Mouse (Mus musculus): ENCODE results near the gene Hipk2. TPM values are rescaled to one million over a fixed set of nuclear protein-coding genes. Genes with fewer than 3 reads are reported as not detected.

Gene Hipk2
- polyA plus RNA-seq, 1 experiment from 2014 or later, result 12.0 TPM

DNA sequence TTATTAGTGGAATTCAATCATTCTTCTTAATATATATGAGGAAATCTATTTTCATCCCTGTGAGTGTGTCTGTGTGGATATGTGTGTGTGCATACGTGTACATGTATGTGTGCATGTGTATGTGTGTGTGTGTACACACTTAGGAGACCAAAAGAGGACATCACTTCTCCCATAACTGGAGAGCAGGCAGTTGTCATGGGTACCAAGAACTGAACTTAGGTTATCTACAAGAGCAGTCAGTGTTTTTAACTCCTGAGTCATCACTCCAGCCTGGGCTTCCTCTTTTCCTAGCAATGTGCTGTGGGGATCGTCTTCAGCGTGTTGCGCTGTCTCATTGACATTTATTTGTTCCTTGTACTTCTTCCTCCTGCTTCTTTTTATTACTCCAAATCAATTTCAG lies 24.1 kb upstream of the Hipk2 start:
- Histone ChIP-seq H3K9ac (ENCODE audit: low read depth, low read length) (no peak overlapping the region), H3K27ac (ENCODE audit: low read depth, low read length) (peak overlapping the region; percentile 65; the same call in 1 of the 2 replicates), H3K36me3 (ENCODE audit: control insufficient read depth, insufficient read depth) (no peaks in the 10 kb centered on the region), H3K4me3 (ENCODE audit: low read depth, low read length) (no peak overlapping the region), H3K9me3 (ENCODE audit: control insufficient read depth) (no peaks in the 10 kb centered on the region), H3K4me1 (replicated peaks; ENCODE audit: control insufficient read depth, insufficient read depth, low read length) (peaks cover 7% of the 10 kb centered on the region; the same call in 1 of the 2 replicates), H3K4me2 (replicated peaks; ENCODE audit: low read depth) (peak overlapping the region; percentile 31; the same call in 1 of the 2 replicates), H3K27me3 (replicated peaks; ENCODE audit: control insufficient read depth, insufficient read depth, low read length) (no peaks in the 10 kb centered on the region)
- no peak for TF ChIP-seq CTCF (IDR thresholded peaks at IDR 0.05; ENCODE audit: low read depth)
- 52% methylated on average over 4 of the region's 4 CpGs for WGBS
- ATAC-seq, result peak; percentile 56

GRCm38 (mm10) chr6:38893615-38894014 lies 17.6 kb upstream of the Hipk2 start:
- no peaks in the 10 kb centered on the region for H3K36me3 ChIP-seq (ENCODE audit: control insufficient read depth, insufficient read depth)
- H3K9ac ChIP-seq (ENCODE audit: low read depth, low read length), result no peak overlapping the region
- H3K4me3 ChIP-seq (ENCODE audit: low read depth, low read length), result no peak overlapping the region
- no peak for ATAC-seq
- no peaks in the 10 kb centered on the region for H3K9me3 ChIP-seq (ENCODE audit: control insufficient read depth)
- no peak for TF ChIP-seq CTCF (IDR thresholded peaks at IDR 0.05; ENCODE audit: low read depth)
- no peaks in the 10 kb centered on the region for H3K27me3 ChIP-seq (replicated peaks; ENCODE audit: control insufficient read depth, insufficient read depth, low read length)
- no peak overlapping the region for H3K4me2 ChIP-seq (replicated peaks; ENCODE audit: low read depth)
- 68% methylated on average over 3 of the region's 3 CpGs for WGBS
- no peaks in the 10 kb centered on the region for H3K4me1 ChIP-seq (replicated peaks; ENCODE audit: control insufficient read depth, insufficient read depth, low read length)
- H3K27ac ChIP-seq (ENCODE audit: low read depth, low read length), result no peak overlapping the region

DNA sequence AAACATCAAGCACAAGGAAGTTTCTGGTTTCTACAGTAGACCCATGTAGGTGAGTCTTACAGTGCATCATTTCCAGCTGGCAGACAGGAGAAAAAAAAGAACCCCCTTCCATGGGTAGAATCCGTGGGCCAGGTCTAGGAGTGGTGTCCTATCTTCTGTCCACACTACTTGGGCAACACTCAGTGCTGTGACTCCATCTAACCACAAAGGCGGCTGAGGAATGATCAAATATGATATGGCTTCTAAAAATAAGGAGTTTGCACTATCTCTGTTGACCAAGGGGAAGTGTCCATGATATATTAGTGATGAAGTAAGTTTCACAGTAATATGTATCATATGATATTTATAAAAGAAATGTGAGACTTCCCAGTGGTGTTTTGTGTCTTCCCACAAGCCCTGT lies 16.1 kb upstream of the Hipk2 start:
- H3K9ac ChIP-seq (ENCODE audit: low read depth, low read length), result no peak overlapping the region
- no peak overlapping the region for H3K27ac ChIP-seq (ENCODE audit: low read depth, low read length)
- WGBS, result 87% methylated on average over 2 of the region's 2 CpGs
- no peaks in the 10 kb centered on the region for H3K36me3 ChIP-seq (ENCODE audit: control insufficient read depth, insufficient read depth)
- H3K27me3 ChIP-seq (replicated peaks; ENCODE audit: control insufficient read depth, insufficient read depth, low read length), result no peaks in the 10 kb centered on the region
- no peak for ATAC-seq
- no peak overlapping the region for H3K4me2 ChIP-seq (replicated peaks; ENCODE audit: low read depth)
- no peaks in the 10 kb centered on the region for H3K4me1 ChIP-seq (replicated peaks; ENCODE audit: control insufficient read depth, insufficient read depth, low read length)
- no peaks in the 10 kb centered on the region for H3K9me3 ChIP-seq (ENCODE audit: control insufficient read depth)
- H3K4me3 ChIP-seq (ENCODE audit: low read depth, low read length), result no peak overlapping the region
- no peak for TF ChIP-seq CTCF (IDR thresholded peaks at IDR 0.05; ENCODE audit: low read depth)

DNA sequence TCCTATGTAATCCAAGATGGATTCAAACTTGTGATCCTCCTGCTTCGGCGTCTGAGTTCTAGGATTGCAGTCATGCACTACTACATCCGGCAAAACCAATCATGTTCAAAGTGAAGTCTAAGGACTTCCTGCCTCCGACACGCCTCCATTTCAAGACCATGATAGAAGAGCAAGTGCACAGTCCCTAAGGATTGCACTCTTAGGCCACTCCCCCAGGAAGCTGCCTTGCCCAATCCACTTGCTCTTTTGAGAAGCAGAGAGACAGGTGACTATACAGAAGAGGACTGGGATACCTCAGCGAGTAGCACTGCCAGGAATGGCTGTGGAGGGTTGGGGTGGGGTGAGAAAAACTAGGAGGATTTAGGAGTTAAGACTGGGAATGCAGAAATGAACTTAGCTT lies 13.2 kb upstream of the Hipk2 start:
- no peak for ATAC-seq
- H3K9me3 ChIP-seq (ENCODE audit: control insufficient read depth), result no peaks in the 10 kb centered on the region
- no peak overlapping the region for H3K27ac ChIP-seq (ENCODE audit: low read depth, low read length)
- H3K36me3 ChIP-seq (ENCODE audit: control insufficient read depth, insufficient read depth), result no peaks in the 10 kb centered on the region
- H3K27me3 ChIP-seq (replicated peaks; ENCODE audit: control insufficient read depth, insufficient read depth, low read length), result no peaks in the 10 kb centered on the region
- no peak for TF ChIP-seq CTCF (IDR thresholded peaks at IDR 0.05; ENCODE audit: low read depth)
- no peak overlapping the region for H3K4me2 ChIP-seq (replicated peaks; ENCODE audit: low read depth)
- WGBS, result 72% methylated on average over 6 of the region's 6 CpGs
- H3K4me1 ChIP-seq (replicated peaks; ENCODE audit: control insufficient read depth, insufficient read depth, low read length), result no peaks in the 10 kb centered on the region
- H3K4me3 ChIP-seq (ENCODE audit: low read depth, low read length), result no peak overlapping the region
- no peak overlapping the region for H3K9ac ChIP-seq (ENCODE audit: low read depth, low read length)

DNA sequence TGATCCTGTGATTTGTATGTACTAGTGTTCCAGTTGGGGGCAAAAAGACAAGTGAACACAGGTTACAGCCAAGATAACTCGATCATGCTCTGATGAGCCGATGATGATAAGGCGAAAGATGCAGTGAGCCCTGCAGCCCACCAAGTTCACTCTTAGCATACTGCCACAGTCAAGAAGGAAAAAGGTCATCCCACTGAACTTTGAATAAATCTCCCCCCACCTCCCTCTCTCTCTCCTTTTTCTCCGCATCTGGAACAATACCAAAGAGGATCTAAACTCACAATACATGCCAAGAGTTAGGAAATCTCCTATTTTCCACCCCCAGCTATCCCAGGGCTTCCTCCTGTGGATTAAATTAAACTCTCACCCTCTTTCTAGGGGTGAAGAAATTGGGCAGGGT lies 11.5 kb upstream of the Hipk2 start:
- Histone ChIP-seq H3K36me3 (ENCODE audit: control insufficient read depth, insufficient read depth) (no peaks in the 10 kb centered on the region), H3K4me1 (replicated peaks; ENCODE audit: control insufficient read depth, insufficient read depth, low read length) (peaks cover 13% of the 10 kb centered on the region; the same call in 1 of the 2 replicates), H3K9me3 (ENCODE audit: control insufficient read depth) (no peaks in the 10 kb centered on the region), H3K27ac (ENCODE audit: low read depth, low read length) (no peak overlapping the region), H3K4me3 (ENCODE audit: low read depth, low read length) (no peak overlapping the region), H3K4me2 (replicated peaks; ENCODE audit: low read depth) (no peak overlapping the region), H3K27me3 (replicated peaks; ENCODE audit: control insufficient read depth, insufficient read depth, low read length) (no peaks in the 10 kb centered on the region), H3K9ac (ENCODE audit: low read depth, low read length) (no peak overlapping the region)
- TF ChIP-seq CTCF (IDR thresholded peaks at IDR 0.05; ENCODE audit: low read depth), result no peak
- WGBS, result 95% methylated on average over 4 of the region's 4 CpGs
- no peak for ATAC-seq

- Histone ChIP-seq H3K4me1 (replicated peaks; ENCODE audit: control insufficient read depth, insufficient read depth, low read length) (peaks cover 13% of the 10 kb centered on the region; the same call in 1 of the 2 replicates), H3K9me3 (ENCODE audit: control insufficient read depth) (no peaks in the 10 kb centered on the region), H3K27ac (ENCODE audit: low read depth, low read length) (no peak overlapping the region), H3K27me3 (replicated peaks; ENCODE audit: control insufficient read depth, insufficient read depth, low read length) (no peaks in the 10 kb centered on the region), H3K9ac (ENCODE audit: low read depth, low read length) (no peak overlapping the region), H3K36me3 (ENCODE audit: control insufficient read depth, insufficient read depth) (no peaks in the 10 kb centered on the region), H3K4me3 (ENCODE audit: low read depth, low read length) (no peak overlapping the region), H3K4me2 (replicated peaks; ENCODE audit: low read depth) (no peak overlapping the region)
- ATAC-seq, result no peak
- 67% methylated on average over 1 of the region's 1 CpGs for WGBS
- TF ChIP-seq CTCF (IDR thresholded peaks at IDR 0.05; ENCODE audit: low read depth), result no peak
These were observed 9.2 kb upstream of the Hipk2 start for GRCm38 (mm10) chr6:38885132-38885531.

DNA sequence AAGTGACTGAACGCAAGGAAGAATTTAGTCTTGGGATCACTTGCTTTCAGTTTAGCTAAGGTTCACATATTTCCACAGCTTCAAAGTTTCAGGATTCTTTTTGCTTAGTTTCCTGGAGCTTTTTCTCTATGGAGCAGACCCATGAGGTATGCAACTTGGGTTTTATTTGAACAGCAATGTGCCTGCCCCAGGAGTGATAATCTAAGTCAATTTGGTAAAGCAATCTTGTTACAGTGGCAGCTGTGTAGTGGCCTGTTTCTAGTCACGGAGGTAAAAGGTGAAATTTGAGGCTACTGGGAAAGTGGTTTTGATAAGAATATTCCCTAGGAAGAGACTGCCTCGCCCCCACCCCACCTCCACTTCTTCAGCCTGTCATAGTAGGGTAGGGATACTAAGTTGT lies 8.5 kb upstream of the Hipk2 start:
- H3K4me3 ChIP-seq (ENCODE audit: low read depth, low read length), result no peak overlapping the region
- TF ChIP-seq CTCF (IDR thresholded peaks at IDR 0.05; ENCODE audit: low read depth), result no peak
- no peak overlapping the region for H3K27ac ChIP-seq (ENCODE audit: low read depth, low read length)
- H3K4me2 ChIP-seq (replicated peaks; ENCODE audit: low read depth), result no peak overlapping the region
- WGBS, result 56% methylated on average over 3 of the region's 3 CpGs
- no peaks in the 10 kb centered on the region for H3K36me3 ChIP-seq (ENCODE audit: control insufficient read depth, insufficient read depth)
- ATAC-seq, result no peak
- no peak overlapping the region for H3K9ac ChIP-seq (ENCODE audit: low read depth, low read length)
- no peaks in the 10 kb centered on the region for H3K27me3 ChIP-seq (replicated peaks; ENCODE audit: control insufficient read depth, insufficient read depth, low read length)
- H3K4me1 ChIP-seq (replicated peaks; ENCODE audit: control insufficient read depth, insufficient read depth, low read length), result peaks cover 13% of the 10 kb centered on the region; the same call in 1 of the 2 replicates
- H3K9me3 ChIP-seq (ENCODE audit: control insufficient read depth), result no peaks in the 10 kb centered on the region

Data from intestine, postnatal 0 days (tissue).